Mouse (Mus musculus) bone marrow macrophage, adult 2 months (primary cell): ENCODE measurements around the gene Glce. TPM values are rescaled to one million over a fixed set of nuclear protein-coding genes. Genes with fewer than 3 reads are reported as not detected.

ENCODE experiments used
- H3K27ac ChIP-seq: 2 replicates; pipeline ENCODE4 v1.5.1; 2012; ENCODE audit warnings: low read depth, low read length; ENCODE audit not compliant: insufficient read depth
- H3K4me1 ChIP-seq: 2 replicates; pipeline ENCODE4 v1.6.1; 2012; ENCODE audit warnings: low read length; ENCODE audit not compliant: control insufficient read depth, insufficient read depth
- H3K4me3 ChIP-seq: 2 replicates; pipeline ENCODE4 v1.5.1; 2012; ENCODE audit warnings: mild to moderate bottlenecking, low read length, moderate library complexity; ENCODE audit not compliant: insufficient read depth
- CTCF ChIP-seq: IDR thresholded peaks from 2 replicates; pipeline ENCODE4 v1.5.1; 2012; ENCODE audit warnings: low read depth, mild to moderate bottlenecking, low read length, moderate library complexity
- POLR2A ChIP-seq: IDR thresholded peaks from 2 replicates; pipeline ENCODE4 v1.6.1; 2012; ENCODE audit warnings: mild to moderate bottlenecking, low read depth, low read length, borderline replicate concordance
- polyA plus RNA-seq: library from polyadenylated mRNA; stranded (reverse); fragments of >200 nt; gene quantifications from 2 replicates; pipeline ENCODE4 v1.2.4, GENCODE M21; 2012; ENCODE audit not compliant: missing spikeins, insufficient read depth, insufficient read length

Gene Glce
- polyA plus RNA-seq, 1 experiment: 9.8 TPM

DNA sequence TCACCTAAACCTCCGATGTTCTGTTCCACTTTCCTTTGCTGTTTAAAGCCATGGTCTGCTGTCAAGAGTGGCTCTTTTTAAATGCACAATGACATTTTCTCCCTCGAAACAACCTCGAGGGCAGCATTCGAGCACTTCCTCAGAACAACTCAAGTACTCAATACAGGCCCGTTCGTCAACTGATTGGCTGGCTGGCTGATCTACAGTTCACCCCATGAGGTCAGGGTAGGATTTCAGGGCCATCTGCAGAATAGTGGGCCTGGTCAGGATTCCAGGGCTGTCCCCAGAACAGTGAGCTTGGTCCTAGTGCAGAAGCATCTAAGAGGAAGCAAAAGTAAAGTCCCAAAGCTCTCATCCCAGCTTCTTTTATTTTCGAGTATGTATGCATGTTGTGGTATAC lies 32.5 kb upstream of the Glce start:
- no peak for TF ChIP-seq POLR2A
- no peak for TF ChIP-seq CTCF
- no peak overlapping the region for H3K27ac ChIP-seq
- no peak overlapping the region for H3K4me3 ChIP-seq
- no peaks in the 10 kb centered on the region for H3K4me1 ChIP-seq

DNA sequence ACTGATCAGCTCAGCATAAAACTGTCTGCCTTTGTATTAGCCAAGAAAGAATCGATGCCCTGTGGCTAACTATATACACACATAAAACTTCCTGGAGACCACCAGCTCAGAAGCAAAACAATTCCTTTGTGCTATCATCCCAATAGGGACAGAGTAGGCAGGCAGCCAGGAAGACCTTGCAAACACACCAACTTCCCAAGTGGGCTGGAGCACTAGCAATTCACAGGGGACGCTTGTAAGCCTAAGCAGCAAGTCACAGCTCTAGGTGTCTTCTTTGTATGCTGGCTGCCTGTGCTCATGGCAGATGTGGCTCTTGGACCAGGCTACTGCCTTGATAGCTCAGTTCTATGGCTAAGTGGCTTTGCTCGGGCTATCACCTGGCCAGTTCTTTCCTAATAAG lies 32.1 kb upstream of the Glce start:
- TF ChIP-seq POLR2A (no peak), CTCF (no peak)
- no peak overlapping the region for H3K4me3 ChIP-seq

DNA sequence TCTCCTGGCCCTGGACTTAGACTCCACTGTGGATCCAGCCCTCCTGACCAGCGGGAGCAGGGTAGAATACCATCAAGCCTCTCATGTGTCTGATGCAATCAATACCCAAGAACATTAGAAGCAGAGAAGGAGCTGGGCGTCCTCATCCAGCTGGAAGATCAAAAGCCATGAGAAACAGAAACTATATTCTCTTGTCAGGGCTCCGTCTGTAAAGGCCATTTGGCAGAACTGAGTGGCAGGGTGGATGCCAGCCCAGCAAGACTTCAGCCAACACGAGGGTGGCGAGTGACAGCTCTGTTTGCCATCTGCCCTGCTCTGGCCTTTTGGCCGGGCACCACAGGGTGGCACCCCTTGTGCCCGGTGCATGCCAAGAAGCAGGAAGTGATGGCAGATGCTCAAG lies 30.8 kb upstream of the Glce start:
- Histone ChIP-seq H3K4me3 (no peak overlapping the region), H3K4me1 (no peaks in the 10 kb centered on the region), H3K27ac (no peak overlapping the region)
- TF ChIP-seq CTCF (no peak), POLR2A (no peak)

More for the DNA sequence above, 32.1 kb upstream of the Glce start:
- Histone ChIP-seq H3K4me1 (no peaks in the 10 kb centered on the region), H3K27ac (no peak overlapping the region)

DNA sequence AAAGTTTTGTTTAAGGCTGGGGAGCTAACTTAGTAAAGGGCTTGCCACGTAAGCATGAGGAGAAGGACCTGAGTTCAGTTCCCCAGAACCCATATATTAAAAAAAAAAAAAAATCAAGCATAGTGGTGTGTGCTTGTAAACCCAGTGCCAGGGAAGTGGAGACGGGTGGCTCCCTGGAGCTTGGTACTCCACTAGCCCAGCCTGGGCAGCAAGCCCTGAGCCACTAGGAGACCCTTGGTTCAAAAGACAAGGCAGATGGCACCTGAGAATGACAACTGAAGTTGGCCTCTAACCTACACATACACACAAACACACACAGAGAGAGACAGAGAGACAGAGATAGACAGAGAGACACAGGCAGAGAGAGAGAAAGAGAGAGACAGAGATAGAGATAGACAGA lies 30.1 kb upstream of the Glce start:
- no peak overlapping the region for H3K27ac ChIP-seq

DNA sequence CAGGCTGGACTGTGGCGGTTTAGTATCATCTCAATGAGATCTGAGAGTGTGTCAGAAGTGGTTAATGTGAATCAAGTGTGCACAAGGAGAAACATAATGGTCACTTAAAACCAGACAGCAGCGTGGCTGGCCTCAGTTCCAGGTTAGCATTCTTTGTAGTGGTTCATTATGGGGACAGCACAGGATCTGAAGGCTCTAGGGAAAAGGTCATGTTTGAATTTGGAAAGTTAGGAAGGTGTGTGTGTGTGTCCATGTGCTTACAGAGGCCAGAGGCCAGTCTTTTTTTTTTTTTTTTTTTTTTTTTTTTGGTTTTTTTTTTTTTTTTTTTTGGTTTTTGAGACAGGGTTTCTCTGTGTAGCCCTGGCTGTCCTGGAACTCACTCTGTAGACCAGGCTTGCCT lies 22.7 kb upstream of the Glce start:
- no peak for TF ChIP-seq POLR2A
- no peak for TF ChIP-seq CTCF
- H3K4me3 ChIP-seq: no peak overlapping the region
- no peaks in the 10 kb centered on the region for H3K4me1 ChIP-seq
- H3K27ac ChIP-seq: no peak overlapping the region

More for the DNA sequence above, 30.1 kb upstream of the Glce start:
- TF ChIP-seq CTCF (no peak), POLR2A (no peak)
- Histone ChIP-seq H3K4me1 (no peaks in the 10 kb centered on the region), H3K4me3 (no peak overlapping the region)

DNA sequence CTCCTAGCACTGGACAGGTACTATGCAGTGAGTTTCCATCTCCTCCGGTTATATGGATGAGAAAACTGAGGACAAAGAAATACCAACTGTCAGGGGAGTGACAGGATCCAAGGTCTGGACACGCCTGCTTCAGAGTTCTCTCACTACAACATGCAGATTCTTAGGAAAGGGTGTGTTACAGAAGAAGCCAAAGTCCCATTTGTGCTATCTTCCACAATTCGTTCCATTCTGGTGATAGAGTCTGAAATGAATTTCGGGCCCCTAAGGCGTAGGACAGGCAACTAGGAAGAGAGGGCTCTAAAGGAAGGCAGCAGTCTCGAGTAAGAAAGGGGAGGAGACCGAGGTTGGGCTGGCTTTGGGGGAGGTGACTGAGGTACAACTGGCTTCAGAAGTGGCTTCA lies 21.0 kb upstream of the Glce start:
- Histone ChIP-seq H3K4me3 (no peak overlapping the region), H3K4me1 (no peaks in the 10 kb centered on the region), H3K27ac (no peak overlapping the region)
- no peak for TF ChIP-seq POLR2A
- no peak for TF ChIP-seq CTCF

DNA sequence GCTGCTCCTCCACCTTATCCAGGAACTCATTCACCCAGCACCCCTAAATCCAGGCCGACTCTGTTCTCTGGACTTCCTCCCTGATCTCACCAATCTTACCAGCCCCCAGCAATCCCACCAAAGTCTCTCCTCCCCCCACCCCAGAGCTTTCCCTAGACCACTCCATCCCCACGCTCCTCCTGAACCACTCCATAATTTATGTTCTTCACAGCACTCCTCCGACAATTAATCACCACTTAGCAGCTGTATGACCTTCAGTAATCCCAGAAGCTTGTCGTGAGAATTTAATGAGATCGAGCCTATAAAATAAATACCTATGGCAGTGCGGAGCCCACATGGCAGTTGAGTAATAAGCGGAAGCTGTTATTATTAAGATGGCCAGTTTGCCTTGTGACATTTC lies 16.6 kb upstream of the Glce start:
- H3K4me3 ChIP-seq: no peak overlapping the region
- no peak overlapping the region for H3K27ac ChIP-seq
- TF ChIP-seq POLR2A: no peak
- no peaks in the 10 kb centered on the region for H3K4me1 ChIP-seq

DNA sequence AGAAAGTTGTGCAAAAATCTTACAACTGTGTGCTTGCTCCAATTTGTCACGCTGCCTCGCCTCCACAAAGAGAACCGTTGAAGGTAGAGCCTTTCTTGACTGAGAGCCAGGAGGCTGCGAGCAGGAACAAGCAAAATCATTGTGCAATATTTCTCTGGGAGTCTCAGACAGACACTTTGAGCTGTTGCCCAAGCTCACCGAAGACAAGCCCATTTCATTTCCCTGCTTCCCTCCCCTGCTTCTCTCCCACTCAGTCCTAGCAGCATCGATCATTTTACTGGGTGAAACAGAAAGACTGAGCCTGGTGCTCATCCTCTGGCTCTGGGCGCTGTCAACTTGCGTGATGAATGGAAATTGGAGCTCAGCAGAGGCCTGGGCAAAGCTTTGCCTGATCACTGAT lies 14.8 kb upstream of the Glce start:
- no peaks in the 10 kb centered on the region for H3K4me1 ChIP-seq
- no peak for TF ChIP-seq CTCF
- no peak for TF ChIP-seq POLR2A
- H3K27ac ChIP-seq: no peak overlapping the region
- no peak overlapping the region for H3K4me3 ChIP-seq

DNA sequence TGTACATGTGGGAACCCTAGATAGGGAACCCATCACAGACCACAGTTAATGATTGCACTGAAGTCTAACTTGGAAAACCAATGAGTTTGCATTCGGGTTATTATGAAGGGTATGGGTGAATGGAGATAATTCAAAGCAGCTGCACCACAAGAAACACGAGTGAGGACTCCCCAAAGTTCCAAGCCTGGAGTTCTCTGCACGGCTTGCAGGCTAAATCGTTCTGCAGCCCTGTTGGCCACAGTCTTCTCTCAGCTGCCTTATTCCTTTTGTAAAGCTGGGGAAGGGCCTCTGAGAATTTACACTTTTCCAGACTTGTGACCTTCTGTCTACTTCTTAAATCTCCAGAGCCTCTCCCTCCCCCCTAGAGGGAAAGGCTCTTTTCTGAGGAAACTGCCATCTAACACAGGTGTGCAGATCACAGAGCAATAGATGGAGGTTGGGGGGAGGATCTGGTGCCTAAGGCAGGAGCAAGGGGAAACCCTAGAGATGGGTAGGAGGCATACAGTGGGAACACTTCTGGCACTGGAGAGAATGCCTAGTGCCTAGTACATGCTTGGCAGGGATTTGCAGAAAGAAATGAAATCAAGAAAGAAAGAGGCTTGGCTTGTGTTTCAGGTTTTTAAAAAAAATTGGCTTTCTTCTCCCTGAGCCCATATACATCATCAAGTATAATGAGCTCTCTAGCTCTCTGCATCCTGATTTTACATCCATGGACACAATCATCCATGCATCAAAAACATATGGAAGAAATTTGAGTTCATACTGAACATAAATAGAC lies 9.7 kb upstream of the Glce start:
- no peaks in the 10 kb centered on the region for H3K4me1 ChIP-seq
- H3K27ac ChIP-seq: no peak overlapping the region
- TF ChIP-seq CTCF (no peak), POLR2A (no peak)
- H3K4me3 ChIP-seq: no peak overlapping the region

DNA sequence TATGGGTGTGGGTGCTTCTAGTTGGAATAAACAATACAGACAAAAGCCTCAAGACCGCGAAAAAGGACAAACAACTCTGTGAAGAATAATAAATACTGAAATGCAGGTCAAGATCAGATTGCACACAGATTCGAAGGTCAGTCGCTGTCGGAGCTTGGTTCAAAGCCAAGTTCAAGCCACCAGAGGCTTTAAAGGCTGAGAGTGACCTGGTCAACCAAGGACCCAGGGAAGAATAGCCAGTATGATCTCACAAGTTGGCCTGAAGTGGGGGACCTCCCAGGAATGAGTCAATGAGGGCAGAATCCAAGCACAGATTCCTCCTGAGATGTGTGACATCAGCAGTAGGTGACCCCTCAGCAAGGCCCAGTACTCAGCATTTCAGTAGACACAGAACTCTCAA lies 8.3 kb upstream of the Glce start:
- no peak for TF ChIP-seq POLR2A
- TF ChIP-seq CTCF: no peak
- Histone ChIP-seq H3K27ac (no peak overlapping the region), H3K4me3 (no peak overlapping the region), H3K4me1 (no peaks in the 10 kb centered on the region)
